Mouse (Mus musculus): ENCODE measurements around the gene Egr4. TPM values are rescaled to one million over a fixed set of nuclear protein-coding genes. Genes with fewer than 3 reads are reported as not detected.

The Egr4 gene
- polyA plus RNA-seq, 1 experiment from 2014 or later, result not detected

GRCm38 (mm10) chr6:85465381-85465780 lies 48.0 kb downstream of the Egr4 start:
- Histone ChIP-seq H3K4me2 (replicated peaks) (no peak overlapping the region), H3K27me3 (no peaks in the 10 kb centered on the region), H3K27ac (no peak overlapping the region), H3K36me3 (peaks cover 97% of the 10 kb centered on the region), H3K4me3 (no peak overlapping the region), H3K9me3 (replicated peaks) (no peaks in the 10 kb centered on the region), H3K4me1 (no peaks in the 10 kb centered on the region), H3K9ac (no peak overlapping the region)
- ATAC-seq (ENCODE audit: low FRiP score), result no peak

Other genes starting within 250 kb of the Egr4 start
- gene Sfxn5, start 180.2 kb downstream of the Egr4 start, polyA plus RNA-seq (2016; fragmentation: Nextera tagmentation; extraction: Ambion mirVana), result 6.8 and 10.0 TPM in 2 replicates
- 10.6 and 12.1 TPM in 2 replicates for gene Rab11fip5, start 139.0 kb downstream of the Egr4 start, polyA plus RNA-seq (2016; fragmentation: Nextera tagmentation; extraction: Ambion mirVana)
- not detected in 2 replicates for gene Noto, start 89.7 kb downstream of the Egr4 start, polyA plus RNA-seq (2016; fragmentation: Nextera tagmentation; extraction: Ambion mirVana)
- 59.5 and 59.8 TPM in 2 replicates for gene Smyd5, start 81.6 kb downstream of the Egr4 start, polyA plus RNA-seq (2016; fragmentation: Nextera tagmentation; extraction: Ambion mirVana)
- 512 and 529 TPM in 2 replicates for gene Cct7, start 62.1 kb downstream of the Egr4 start, polyA plus RNA-seq (2016; fragmentation: Nextera tagmentation; extraction: Ambion mirVana)
- 24.6 and 30.3 TPM in 2 replicates for gene Pradc1, start 61.6 kb downstream of the Egr4 start, polyA plus RNA-seq (2016; fragmentation: Nextera tagmentation; extraction: Ambion mirVana)
- 3.1 TPM in 2 replicates for gene Fbxo41, start 10.6 kb downstream of the Egr4 start, polyA plus RNA-seq (2016; fragmentation: Nextera tagmentation; extraction: Ambion mirVana)
- gene Alms1, start 73.9 kb upstream of the Egr4 start, polyA plus RNA-seq (2016; fragmentation: Nextera tagmentation; extraction: Ambion mirVana), result 8.0 and 8.4 TPM in 2 replicates
- gene Nat8f7, start 199.6 kb upstream of the Egr4 start, polyA plus RNA-seq (2016; fragmentation: Nextera tagmentation; extraction: Ambion mirVana), result not detected in 2 replicates

Measured in hindbrain, embryonic 12.5 days (tissue).